Mouse (Mus musculus) G1E (cell line): ENCODE measurements around the gene Psors1c2. TPM values are rescaled to one million over a fixed set of nuclear protein-coding genes. Genes with fewer than 3 reads are reported as not detected.
"Not testable (repeated sequence)": the region's sequence is repeated elsewhere in the genome, so short reads cannot be mapped to it uniquely, and the experiment has no call there.

ENCODE experiments used
- ATAC-seq: 2 replicates; pipeline ENCODE4 v1.8.0; 2016; ENCODE audit warnings: mild to moderate bottlenecking; ENCODE audit not compliant: insufficient number of reproducible peaks, poor library complexity, low FRiP score, severe bottlenecking; ENCODE audit errors: extremely low read depth
- DNase-seq: peaks from one replicate; pipeline ENCODE4 v3.0.0; 2012; ENCODE audit warnings: low spot score
- H3K27me3 ChIP-seq: 2 replicates; pipeline ENCODE4 v1.6.1; 2012; ENCODE audit warnings: mild to moderate bottlenecking, low read length, inconsistent platforms; ENCODE audit not compliant: insufficient read depth
- H3K36me3 ChIP-seq: replicated peaks from 2 replicates; pipeline ENCODE3; 2012; ENCODE audit warnings: mild to moderate bottlenecking, inconsistent platforms
- H3K4me1 ChIP-seq: 2 replicates; pipeline ENCODE4 v1.6.1; 2012; ENCODE audit warnings: low read depth, low read length, inconsistent platforms, mixed read lengths; ENCODE audit not compliant: insufficient read depth
- H3K4me3 ChIP-seq: 2 replicates; pipeline ENCODE4 v1.5.1; 2012; ENCODE audit warnings: low read depth, mild to moderate bottlenecking, inconsistent platforms, low read length, moderate library complexity, mixed read lengths
- H3K9me3 ChIP-seq: replicated peaks from 2 replicates; pipeline ENCODE4 v1.6.1; 2012; ENCODE audit warnings: inconsistent platforms
- CTCF ChIP-seq: IDR thresholded peaks from 2 replicates; pipeline ENCODE4 v1.5.1; 2012; ENCODE audit warnings: low read depth, low read length, inconsistent platforms, mixed read lengths
- GATA1 ChIP-seq: IDR thresholded peaks from 2 replicates; pipeline ENCODE4 v1.6.1; 2012; ENCODE audit warnings: borderline replicate concordance, low read length, inconsistent platforms, mixed read lengths
- GATA2 ChIP-seq: IDR thresholded peaks from 2 replicates; pipeline ENCODE4 v1.6.1; 2012; ENCODE audit warnings: low read depth, low read length, inconsistent platforms, borderline replicate concordance
- POLR2AphosphoS5 ChIP-seq: IDR thresholded peaks from 2 replicates; pipeline ENCODE4 v1.6.1; 2012; ENCODE audit warnings: low read depth, low read length, inconsistent platforms; ENCODE audit not compliant: insufficient replicate concordance
- TAL1 ChIP-seq: conservative IDR thresholded peaks from 2 replicates; pipeline ENCODE4 v1.6.1; 2012; ENCODE audit warnings: low read depth, low read length, inconsistent platforms, mixed read lengths
- polyA plus RNA-seq: library from polyadenylated mRNA; stranded (reverse); fragments of >175 nt; gene quantifications from 2 replicates; pipeline ENCODE4 v1.2.3, GENCODE M21; 2012
- total RNA-seq, 2 experiments: library from RNA; stranded (forward) in 1 of 2; stranded (reverse) in 1 of 2; fragments of 200-1000 nt in 1 of 2; fragments of >200 nt in 1 of 2; fragmentation: Nextera tagmentation in 1 of 2; gene quantifications; 2 replicates each; pipeline ENCODE4 v1.2.3; 2014 to 2017

Gene Psors1c2
- total and polyA plus RNA-seq, 3 experiments, result 0.22 to 1.1 TPM; not detected in 1

DNA sequence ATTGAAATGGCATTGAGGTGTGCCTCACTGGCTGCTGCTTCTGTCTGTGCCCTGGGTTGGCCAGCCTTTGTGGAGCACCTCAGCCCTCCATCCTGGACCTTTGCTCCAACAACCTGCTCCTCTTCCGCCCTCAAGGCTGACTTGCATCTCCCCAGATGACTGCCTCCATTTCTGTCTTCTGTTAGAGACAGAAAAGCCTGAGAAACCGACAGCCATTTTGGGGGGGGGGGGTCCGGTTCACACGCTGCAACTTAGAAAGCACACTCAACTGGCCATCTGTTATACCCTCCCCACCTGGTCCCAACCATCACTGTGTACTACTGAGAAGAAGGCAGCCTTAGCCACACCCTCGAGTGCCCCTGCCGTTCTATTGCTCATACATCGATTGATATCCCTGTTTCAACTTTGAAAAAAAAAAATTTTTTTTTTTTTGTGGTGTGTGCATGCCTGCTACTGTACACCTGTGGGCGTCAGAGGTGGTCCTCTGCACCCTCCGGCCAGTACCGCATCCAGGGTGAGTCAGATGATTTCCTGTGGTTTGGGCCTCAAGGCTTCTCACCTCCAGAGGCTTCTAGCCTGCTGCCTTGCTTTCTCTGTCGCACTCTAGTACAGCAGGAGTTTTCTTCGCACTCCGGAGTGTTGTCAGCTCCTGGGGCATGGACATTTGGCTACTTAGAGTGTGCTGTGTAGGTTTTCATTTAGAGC lies 25.3 kb upstream of the Psors1c2 start:
- Histone ChIP-seq H3K4me1 (peaks cover 3% of the 10 kb centered on the region; the same call in 1 of the 2 replicates), H3K36me3 (peaks cover 6% of the 10 kb centered on the region), H3K27me3 (peaks cover 55% of the 10 kb centered on the region), H3K4me3 (no peak overlapping the region), H3K9me3 (no peaks in the 10 kb centered on the region)
- no peak for ATAC-seq
- TF ChIP-seq GATA1, result no peak
- no peak for DNase-seq

DNA sequence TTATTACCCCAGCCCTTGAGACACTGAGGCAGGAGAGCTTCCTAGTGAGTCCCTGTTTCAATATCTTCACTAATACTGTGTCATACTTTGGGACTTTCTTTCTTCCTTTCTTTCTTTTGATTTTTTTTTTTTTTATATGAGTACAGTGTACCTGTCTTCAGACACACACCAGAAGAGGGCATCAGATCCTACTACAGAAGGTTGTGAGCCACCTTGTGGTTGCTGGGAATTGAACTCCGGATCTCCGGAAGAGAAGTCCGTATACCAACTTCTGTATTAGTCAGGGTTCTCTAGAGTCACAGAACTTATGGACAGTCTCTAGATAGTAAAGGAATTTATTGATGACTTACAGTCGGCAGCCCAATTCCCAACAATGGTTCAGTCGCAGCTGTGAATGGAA lies 24.7 kb upstream of the Psors1c2 start:
- Histone ChIP-seq H3K27me3 (peaks cover 52% of the 10 kb centered on the region), H3K36me3 (peaks cover 12% of the 10 kb centered on the region)
- not testable (repeated sequence) for DNase-seq, H3K9me3 ChIP-seq, ATAC-seq, H3K4me1 ChIP-seq, H3K4me3 ChIP-seq

- Histone ChIP-seq H3K4me3 (no peak overlapping the region), H3K4me1 (peaks cover 12% of the 10 kb centered on the region), H3K27me3 (peaks cover 42% of the 10 kb centered on the region), H3K36me3 (peaks cover 22% of the 10 kb centered on the region), H3K9me3 (no peaks in the 10 kb centered on the region)
- ATAC-seq, result no peak; the same call in 1 of the 2 replicates
- no peak for DNase-seq
- TF ChIP-seq GATA1 (no peak), GATA2 (no peak), CTCF (no peak), POLR2AphosphoS5 (no peak), TAL1 (no peak)
Observed at GRCm38 (mm10) chr17:35509284-35509683, 23.7 kb upstream of the Psors1c2 start.

- ATAC-seq (no peak), DNase-seq (no peak)
- H3K4me3 ChIP-seq, result no peak overlapping the region
- TF ChIP-seq GATA1, result no peak
- no peak for TF ChIP-seq POLR2AphosphoS5
- TF ChIP-seq GATA2, result no peak
- H3K9me3 ChIP-seq, result no peaks in the 10 kb centered on the region
- peaks cover 14% of the 10 kb centered on the region for H3K27me3 ChIP-seq
- peaks cover 38% of the 10 kb centered on the region for H3K4me1 ChIP-seq
- peaks cover 39% of the 10 kb centered on the region for H3K36me3 ChIP-seq
Observed at GRCm38 (mm10) chr17:35512916-35513626, 19.9 kb upstream of the Psors1c2 start.

- Histone ChIP-seq H3K4me3 (no peak overlapping the region), H3K27me3 (peaks cover 8% of the 10 kb centered on the region), H3K36me3 (peaks cover 46% of the 10 kb centered on the region), H3K4me1 (peaks cover 42% of the 10 kb centered on the region), H3K9me3 (no peaks in the 10 kb centered on the region)
- ATAC-seq, result no peak
- peak; percentile 29 for DNase-seq
- TF ChIP-seq GATA2 (no peak), CTCF (peak; percentile 89)
Observed at GRCm38 (mm10) chr17:35513886-35514285, 19.1 kb upstream of the Psors1c2 start.

GRCm38 (mm10) chr17:35514756-35515155 lies 18.2 kb upstream of the Psors1c2 start:
- peaks cover 51% of the 10 kb centered on the region for H3K36me3 ChIP-seq
- H3K27me3 ChIP-seq, result no peaks in the 10 kb centered on the region
- no peak for TF ChIP-seq GATA1
- no peak for TF ChIP-seq GATA2
- no peak for TF ChIP-seq POLR2AphosphoS5
- TF ChIP-seq CTCF, result no peak
- no peak for TF ChIP-seq TAL1
- no peaks in the 10 kb centered on the region for H3K9me3 ChIP-seq
- H3K4me1 ChIP-seq, result peaks cover 42% of the 10 kb centered on the region
- no peak for ATAC-seq
- peak overlapping the region; percentile 46; the same call in 1 of the 2 replicates for H3K4me3 ChIP-seq
- no peak for DNase-seq

DNA sequence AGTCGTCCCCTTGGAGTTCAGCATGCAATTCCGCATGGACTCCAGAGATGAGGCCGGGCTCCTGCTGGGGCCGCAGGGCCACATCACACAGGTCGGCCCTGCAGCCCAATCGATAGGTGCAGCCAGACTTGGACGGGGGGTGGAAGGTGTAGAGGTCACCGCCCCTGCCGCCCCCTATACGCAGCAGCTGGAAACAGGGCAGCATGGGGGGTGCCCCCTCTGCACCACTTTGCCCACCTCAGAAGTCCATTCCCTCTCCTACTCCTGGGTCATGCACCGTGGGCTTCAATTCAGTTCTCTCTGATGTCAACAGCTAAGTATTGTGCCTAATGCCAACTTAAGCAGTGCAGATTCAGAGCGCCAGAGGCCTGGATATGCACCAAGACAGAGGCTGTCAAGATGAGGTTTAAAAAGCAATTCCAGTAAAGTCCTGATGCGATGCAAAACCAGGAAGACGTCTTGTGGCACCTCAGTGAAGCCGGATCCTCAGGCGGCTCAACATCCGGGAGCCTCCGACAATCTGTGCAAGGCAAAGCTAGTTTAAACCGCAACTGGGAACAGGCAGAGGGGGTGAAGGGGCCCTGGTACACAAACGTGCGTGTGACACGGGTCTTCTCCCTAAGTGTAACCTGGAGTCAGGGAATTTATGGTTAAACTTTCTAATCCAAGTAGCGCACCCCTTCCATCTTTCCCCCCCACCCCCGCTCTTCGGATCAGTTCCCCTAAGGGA lies 16.9 kb upstream of the Psors1c2 start:
- no peak for ATAC-seq
- Histone ChIP-seq H3K27me3 (no peaks in the 10 kb centered on the region), H3K36me3 (peaks cover 64% of the 10 kb centered on the region), H3K9me3 (no peaks in the 10 kb centered on the region), H3K4me3 (peak overlapping the region; percentile 73), H3K4me1 (peaks cover 42% of the 10 kb centered on the region)
- no peak for DNase-seq
- no peak for TF ChIP-seq GATA1
- TF ChIP-seq TAL1, result no peak
- TF ChIP-seq POLR2AphosphoS5, result no peak
